Mouse (Mus musculus): ENCODE data around the gene Map3k12. TPM values are rescaled to one million over a fixed set of nuclear protein-coding genes. Genes with fewer than 3 reads are reported as not detected.

Map3k12 gene
- polyA plus RNA-seq, 1 experiment from 2014 or later = 23.8 TPM

DNA sequence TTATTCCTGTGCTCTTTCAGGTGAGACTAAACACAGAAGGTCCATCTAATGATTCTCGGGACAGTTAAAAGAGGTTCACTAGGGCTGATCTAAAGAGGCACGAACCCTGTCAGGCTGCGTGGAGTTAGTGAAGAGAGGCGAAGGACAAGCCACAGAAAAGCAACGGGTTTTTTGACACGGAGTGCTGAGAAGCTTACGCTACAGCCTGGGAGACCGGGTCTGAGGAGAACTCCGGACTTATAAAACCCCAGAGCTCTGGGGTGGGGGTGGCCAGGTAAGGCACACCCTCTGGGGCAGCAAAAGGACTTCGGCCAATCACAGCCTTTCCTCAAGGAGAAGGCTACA, 739 bp upstream of the Map3k12 start:
- H3K4me3 ChIP-seq (ENCODE audit: low read depth, low read length) = peak overlapping the region; percentile 60
- 0% methylated on average over 10 of the region's 10 CpGs for WGBS
- peak overlapping the region; percentile 97 for H3K27ac ChIP-seq (ENCODE audit: low read depth, low read length)
- DNase-seq (ENCODE audit: low spot score) (no peak), ATAC-seq (ENCODE audit: low FRiP score) (no peak)
- peak overlapping the region; percentile 82 for H3K4me2 ChIP-seq (replicated peaks; ENCODE audit: low read depth, low read length)
- no peaks in the 10 kb centered on the region for H3K27me3 ChIP-seq (ENCODE audit: control insufficient read depth, insufficient read depth, low read length)
- no peaks in the 10 kb centered on the region for H3K9me3 ChIP-seq (ENCODE audit: control insufficient read depth, low read length)
- peak overlapping the region; percentile 79 for H3K9ac ChIP-seq (ENCODE audit: low read depth, low read length)
- H3K36me3 ChIP-seq (ENCODE audit: control insufficient read depth, insufficient read depth, low read length) = 0 out of 2 replicates have a peak, but pooled peaks cover 3% of the 10 kb centered on the region
- H3K4me1 ChIP-seq (replicated peaks; ENCODE audit: control insufficient read depth, insufficient read depth, low read length) = peaks cover 5% of the 10 kb centered on the region

DNA sequence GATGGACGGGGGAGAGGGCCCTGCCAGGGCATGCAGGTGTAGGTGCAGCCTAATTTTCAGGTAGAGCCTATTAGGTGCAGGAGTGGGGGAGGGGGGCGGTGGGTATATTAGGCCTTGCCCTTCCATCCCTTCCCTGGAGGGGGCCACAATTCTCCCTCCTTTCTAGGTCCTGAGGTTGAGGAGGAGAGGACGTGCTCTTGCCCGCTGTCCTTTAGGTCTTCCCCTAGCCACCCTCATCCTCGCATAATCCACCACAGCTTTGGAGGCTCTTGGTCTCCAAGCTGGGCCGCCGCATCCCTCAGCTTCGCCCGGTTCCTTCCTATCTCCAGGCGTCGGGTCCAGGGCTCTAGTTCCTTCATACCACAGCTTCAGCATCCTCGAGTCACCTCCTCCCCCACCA, 571 bp downstream of the Map3k12 start:
- peaks cover 13% of the 10 kb centered on the region for H3K4me1 ChIP-seq (replicated peaks; ENCODE audit: control insufficient read depth, insufficient read depth, low read length)
- no peak for DNase-seq (ENCODE audit: low spot score)
- H3K4me2 ChIP-seq (replicated peaks; ENCODE audit: low read depth, low read length) = peak overlapping the region; percentile 82

GRCm38 (mm10) chr15:102515791-102516190, 1.1 kb downstream of the Map3k12 start:
- H3K4me2 ChIP-seq (replicated peaks; ENCODE audit: low read depth, low read length) = peak overlapping the region; percentile 82
- no peaks in the 10 kb centered on the region for H3K36me3 ChIP-seq (ENCODE audit: control insufficient read depth, insufficient read depth, low read length)
- ATAC-seq (ENCODE audit: low FRiP score) (no peak), DNase-seq (ENCODE audit: low spot score) (no peak)
- no peaks in the 10 kb centered on the region for H3K9me3 ChIP-seq (ENCODE audit: control insufficient read depth, low read length)
- peak overlapping the region; percentile 79 for H3K9ac ChIP-seq (ENCODE audit: low read depth, low read length)
- WGBS = 55% methylated on average over 4 of the region's 4 CpGs
- H3K4me1 ChIP-seq (replicated peaks; ENCODE audit: control insufficient read depth, insufficient read depth, low read length) = peaks cover 15% of the 10 kb centered on the region
- H3K27me3 ChIP-seq (ENCODE audit: control insufficient read depth, insufficient read depth, low read length) = no peaks in the 10 kb centered on the region
- H3K27ac ChIP-seq (ENCODE audit: low read depth, low read length) = no peak overlapping the region
- peak overlapping the region; percentile 60 for H3K4me3 ChIP-seq (ENCODE audit: low read depth, low read length)

More for the DNA sequence above, 571 bp downstream of the Map3k12 start:
- WGBS = 2% methylated on average over 12 of the region's 12 CpGs
- peak; percentile 0; the same call in 1 of the 2 replicates for ATAC-seq (ENCODE audit: low FRiP score)
- Histone ChIP-seq H3K36me3 (ENCODE audit: control insufficient read depth, insufficient read depth, low read length) (no peaks in the 10 kb centered on the region), H3K4me3 (ENCODE audit: low read depth, low read length) (peak overlapping the region; percentile 60), H3K27me3 (ENCODE audit: control insufficient read depth, insufficient read depth, low read length) (no peaks in the 10 kb centered on the region), H3K9ac (ENCODE audit: low read depth, low read length) (peak overlapping the region; percentile 79), H3K9me3 (ENCODE audit: control insufficient read depth, low read length) (no peaks in the 10 kb centered on the region), H3K27ac (ENCODE audit: low read depth, low read length) (peak overlapping the region; percentile 97)

GRCm38 (mm10) chr15:102515261-102515660, 1.6 kb downstream of the Map3k12 start:
- WGBS = 93% methylated on average over 2 of the region's 2 CpGs
- Histone ChIP-seq H3K27me3 (ENCODE audit: control insufficient read depth, insufficient read depth, low read length) (no peaks in the 10 kb centered on the region), H3K4me2 (replicated peaks; ENCODE audit: low read depth, low read length) (peak overlapping the region; percentile 82), H3K9me3 (ENCODE audit: control insufficient read depth, low read length) (no peaks in the 10 kb centered on the region), H3K4me1 (replicated peaks; ENCODE audit: control insufficient read depth, insufficient read depth, low read length) (peaks cover 15% of the 10 kb centered on the region), H3K36me3 (ENCODE audit: control insufficient read depth, insufficient read depth, low read length) (no peaks in the 10 kb centered on the region), H3K9ac (ENCODE audit: low read depth, low read length) (no peak overlapping the region), H3K27ac (ENCODE audit: low read depth, low read length) (no peak overlapping the region), H3K4me3 (ENCODE audit: low read depth, low read length) (no peak overlapping the region; the same call in 1 of the 2 replicates)
- no peak for DNase-seq (ENCODE audit: low spot score)
- no peak for ATAC-seq (ENCODE audit: low FRiP score)

DNA sequence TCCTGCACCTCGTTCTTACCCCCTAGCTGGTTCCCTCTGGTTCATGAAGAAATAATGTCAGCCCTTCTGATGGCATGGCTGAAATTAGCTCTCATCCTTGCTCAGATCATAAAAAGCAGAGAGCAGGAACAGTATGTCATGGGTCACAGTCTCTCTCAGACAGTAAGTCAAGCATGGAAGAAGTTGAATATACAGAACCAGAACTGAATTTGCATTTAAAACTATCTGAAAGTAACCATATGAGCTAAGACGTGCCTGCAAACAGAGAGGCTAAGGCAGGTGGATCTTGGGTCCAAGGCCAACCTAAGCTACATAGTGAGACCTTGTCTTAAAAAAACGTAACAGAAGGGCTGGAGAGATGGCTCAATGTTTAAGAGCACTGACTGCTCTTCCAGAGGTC, 3.9 kb downstream of the Map3k12 start:
- H3K4me1 ChIP-seq (replicated peaks; ENCODE audit: control insufficient read depth, insufficient read depth, low read length) = peaks cover 12% of the 10 kb centered on the region
- H3K27ac ChIP-seq (ENCODE audit: low read depth, low read length) = peak overlapping the region; percentile 94
- H3K9ac ChIP-seq (ENCODE audit: low read depth, low read length) = no peak overlapping the region

DNA sequence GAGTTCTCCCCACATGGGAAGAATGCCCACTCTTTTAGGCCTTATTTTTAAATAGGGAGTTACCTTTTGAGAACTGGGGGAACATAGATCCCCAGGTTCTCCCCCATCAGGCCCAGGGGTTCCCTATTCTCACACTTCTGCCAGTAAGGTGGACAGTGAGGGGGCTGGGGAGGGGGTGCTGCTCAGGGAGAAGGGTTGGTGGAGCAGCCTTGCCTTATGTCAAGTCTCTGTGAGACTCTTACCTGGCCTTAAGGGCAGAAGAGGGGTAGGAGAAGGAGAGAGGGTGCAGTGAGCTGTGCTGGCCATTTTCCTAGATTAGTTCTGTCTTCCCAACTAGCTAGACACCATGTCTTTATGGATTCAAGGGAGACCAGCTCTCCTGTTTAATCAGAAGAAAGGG, 4.4 kb downstream of the Map3k12 start:
- Histone ChIP-seq H3K27me3 (ENCODE audit: control insufficient read depth, insufficient read depth, low read length) (no peaks in the 10 kb centered on the region), H3K9ac (ENCODE audit: low read depth, low read length) (no peak overlapping the region), H3K36me3 (ENCODE audit: control insufficient read depth, insufficient read depth, low read length) (no peaks in the 10 kb centered on the region), H3K4me3 (ENCODE audit: low read depth, low read length) (no peak overlapping the region), H3K4me2 (replicated peaks; ENCODE audit: low read depth, low read length) (peak overlapping the region; percentile 66; the same call in 1 of the 2 replicates), H3K9me3 (ENCODE audit: control insufficient read depth, low read length) (no peaks in the 10 kb centered on the region), H3K4me1 (replicated peaks; ENCODE audit: control insufficient read depth, insufficient read depth, low read length) (peaks cover 12% of the 10 kb centered on the region), H3K27ac (ENCODE audit: low read depth, low read length) (peak overlapping the region; percentile 94)
- no peak for DNase-seq (ENCODE audit: low spot score)
- ATAC-seq (ENCODE audit: low FRiP score) = no peak

More for the DNA sequence above, 3.9 kb downstream of the Map3k12 start:
- 84% methylated on average over 3 of the region's 3 CpGs for WGBS
- H3K4me3 ChIP-seq (ENCODE audit: low read depth, low read length) = no peak overlapping the region
- no peak for DNase-seq (ENCODE audit: low spot score)
- H3K9me3 ChIP-seq (ENCODE audit: control insufficient read depth, low read length) = no peaks in the 10 kb centered on the region
- ATAC-seq (ENCODE audit: low FRiP score) = no peak
- no peaks in the 10 kb centered on the region for H3K36me3 ChIP-seq (ENCODE audit: control insufficient read depth, insufficient read depth, low read length)
- no peak overlapping the region for H3K4me2 ChIP-seq (replicated peaks; ENCODE audit: low read depth, low read length)
- no peaks in the 10 kb centered on the region for H3K27me3 ChIP-seq (ENCODE audit: control insufficient read depth, insufficient read depth, low read length)

DNA sequence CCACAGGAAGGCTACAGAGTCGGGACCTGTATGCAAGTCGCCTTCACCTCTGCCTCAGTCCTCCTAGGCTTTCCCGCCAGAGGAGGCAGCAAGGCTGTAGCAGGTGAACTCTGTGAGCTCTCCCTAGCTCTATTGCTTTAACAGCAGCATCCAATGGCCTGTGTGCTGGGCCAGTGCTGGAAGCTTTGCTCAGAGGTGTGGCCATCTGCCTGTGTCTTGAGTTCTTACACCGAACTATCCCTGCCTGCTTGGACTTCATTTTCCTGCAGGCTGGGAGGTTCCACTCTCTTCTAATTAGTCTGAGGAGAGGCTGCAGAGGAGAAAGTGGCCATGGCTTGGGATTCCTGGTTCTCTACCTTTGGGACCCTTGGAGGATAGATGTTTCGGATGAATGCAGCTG, 4.9 kb downstream of the Map3k12 start:
- H3K9me3 ChIP-seq (ENCODE audit: control insufficient read depth, low read length) = no peaks in the 10 kb centered on the region
- no peak overlapping the region for H3K4me3 ChIP-seq (ENCODE audit: low read depth, low read length)
- no peaks in the 10 kb centered on the region for H3K36me3 ChIP-seq (ENCODE audit: control insufficient read depth, insufficient read depth, low read length)
- H3K4me2 ChIP-seq (replicated peaks; ENCODE audit: low read depth, low read length) = peak overlapping the region; percentile 66
- peaks cover 12% of the 10 kb centered on the region for H3K4me1 ChIP-seq (replicated peaks; ENCODE audit: control insufficient read depth, insufficient read depth, low read length)
- ATAC-seq (ENCODE audit: low FRiP score) = no peak
- DNase-seq (ENCODE audit: low spot score) = no peak
- 23% methylated on average over 5 of the region's 5 CpGs for WGBS
- peak overlapping the region; percentile 12; the same call in 1 of the 2 replicates for H3K9ac ChIP-seq (ENCODE audit: low read depth, low read length)
- no peaks in the 10 kb centered on the region for H3K27me3 ChIP-seq (ENCODE audit: control insufficient read depth, insufficient read depth, low read length)
- peak overlapping the region; percentile 94 for H3K27ac ChIP-seq (ENCODE audit: low read depth, low read length)

DNA sequence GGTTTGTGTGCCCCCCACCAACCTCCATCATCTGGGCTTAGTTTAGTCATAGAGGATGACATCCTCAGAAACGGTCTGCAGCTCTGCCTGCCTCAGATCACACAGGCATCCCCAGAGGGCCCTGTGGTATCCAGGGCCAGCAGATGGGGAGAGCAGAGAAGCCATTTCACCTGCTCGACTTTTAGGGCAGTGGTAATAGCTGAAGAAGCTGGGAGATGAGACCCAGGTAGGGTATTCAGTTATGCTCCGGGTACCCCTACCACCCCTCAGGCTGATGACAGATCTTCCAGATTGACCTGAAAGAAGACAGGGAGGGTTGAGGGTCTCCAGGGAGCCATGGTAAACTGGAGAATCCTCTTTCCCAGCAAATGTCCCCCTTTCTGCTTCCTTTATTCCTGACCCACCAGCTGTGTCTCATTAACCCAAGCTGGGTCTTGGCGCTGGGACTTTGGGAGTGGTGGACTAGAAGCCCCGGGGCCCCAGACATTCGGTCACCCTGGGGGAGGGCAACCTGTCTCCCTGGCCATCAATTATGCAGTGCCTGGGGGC, 5.5 kb downstream of the Map3k12 start:
- ATAC-seq (ENCODE audit: low FRiP score) (peak; percentile 41), DNase-seq (ENCODE audit: low spot score) (peak; percentile 60)
- Histone ChIP-seq H3K4me1 (replicated peaks; ENCODE audit: control insufficient read depth, insufficient read depth, low read length) (peaks cover 12% of the 10 kb centered on the region), H3K27me3 (ENCODE audit: control insufficient read depth, insufficient read depth, low read length) (no peaks in the 10 kb centered on the region), H3K9ac (ENCODE audit: low read depth, low read length) (peak overlapping the region; percentile 12; the same call in 1 of the 2 replicates), H3K27ac (ENCODE audit: low read depth, low read length) (peak overlapping the region; percentile 94), H3K36me3 (ENCODE audit: control insufficient read depth, insufficient read depth, low read length) (no peaks in the 10 kb centered on the region), H3K9me3 (ENCODE audit: control insufficient read depth, low read length) (no peaks in the 10 kb centered on the region), H3K4me3 (ENCODE audit: low read depth, low read length) (peak overlapping the region; percentile 51; the same call in 1 of the 2 replicates), H3K4me2 (replicated peaks; ENCODE audit: low read depth, low read length) (peak overlapping the region; percentile 66)
- 8% methylated on average over 6 of the region's 6 CpGs for WGBS

GRCm38 (mm10) chr15:102510590-102511284, 6.1 kb downstream of the Map3k12 start:
- peaks cover 12% of the 10 kb centered on the region for H3K4me1 ChIP-seq (replicated peaks; ENCODE audit: control insufficient read depth, insufficient read depth, low read length)
- ATAC-seq (ENCODE audit: low FRiP score) (peak; percentile 95), DNase-seq (ENCODE audit: low spot score) (peak; percentile 96)
- H3K4me2 ChIP-seq (replicated peaks; ENCODE audit: low read depth, low read length) = peak overlapping the region; percentile 66
- H3K4me3 ChIP-seq (ENCODE audit: low read depth, low read length) = peak overlapping the region; percentile 51
- peak overlapping the region; percentile 94 for H3K27ac ChIP-seq (ENCODE audit: low read depth, low read length)
- 3% methylated on average over 33 of the region's 34 CpGs for WGBS
- no peaks in the 10 kb centered on the region for H3K9me3 ChIP-seq (ENCODE audit: control insufficient read depth, low read length)
- H3K9ac ChIP-seq (ENCODE audit: low read depth, low read length) = peak overlapping the region; percentile 55; the same call in 1 of the 2 replicates
- no peaks in the 10 kb centered on the region for H3K36me3 ChIP-seq (ENCODE audit: control insufficient read depth, insufficient read depth, low read length)
- no peaks in the 10 kb centered on the region for H3K27me3 ChIP-seq (ENCODE audit: control insufficient read depth, insufficient read depth, low read length)
